Mouse (Mus musculus): ENCODE data around the gene Slc2a3. TPM values are rescaled to one million over a fixed set of nuclear protein-coding genes. Genes with fewer than 3 reads are reported as not detected.

The Slc2a3 gene
- polyA plus RNA-seq, 1 experiment from 2014 or later: 2.9 TPM

DNA sequence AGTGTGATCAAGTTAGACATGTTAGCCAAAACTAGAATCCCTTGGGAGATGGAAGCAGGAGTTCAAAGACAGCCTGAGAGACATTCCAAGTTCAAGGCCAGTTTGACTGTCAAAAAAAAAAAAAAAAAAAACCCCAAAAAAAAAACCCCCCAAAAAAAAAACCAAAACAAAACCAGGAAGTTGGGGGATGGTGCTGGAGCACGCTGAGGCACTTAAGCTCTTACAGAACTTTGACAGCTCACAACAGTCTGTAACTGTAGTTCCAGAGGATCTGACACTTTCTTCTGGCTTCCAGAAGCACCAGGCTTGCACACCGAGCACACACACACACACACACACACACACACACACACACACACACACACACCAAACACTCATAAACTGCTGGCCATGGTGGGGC is 45.5 kb downstream of the Slc2a3 start:
- no peak overlapping the region for H3K4me3 ChIP-seq (ENCODE audit: low read depth, low read length)
- H3K27me3 ChIP-seq (replicated peaks; ENCODE audit: control insufficient read depth, insufficient read depth, low read length): no peaks in the 10 kb centered on the region
- no peaks in the 10 kb centered on the region for H3K9me3 ChIP-seq (ENCODE audit: control insufficient read depth)
- no peak overlapping the region for H3K4me2 ChIP-seq (replicated peaks; ENCODE audit: low read depth)
- WGBS: 60% methylated on average over 2 of the region's 2 CpGs
- no peak for TF ChIP-seq CTCF (IDR thresholded peaks at IDR 0.05; ENCODE audit: low read depth)
- no peak overlapping the region for H3K9ac ChIP-seq (ENCODE audit: low read depth, low read length)
- no peaks in the 10 kb centered on the region for H3K4me1 ChIP-seq (replicated peaks; ENCODE audit: control insufficient read depth, insufficient read depth, low read length)
- no peaks in the 10 kb centered on the region for H3K36me3 ChIP-seq (ENCODE audit: control insufficient read depth, insufficient read depth)
- H3K27ac ChIP-seq (ENCODE audit: low read depth, low read length): no peak overlapping the region
- no peak for ATAC-seq

DNA sequence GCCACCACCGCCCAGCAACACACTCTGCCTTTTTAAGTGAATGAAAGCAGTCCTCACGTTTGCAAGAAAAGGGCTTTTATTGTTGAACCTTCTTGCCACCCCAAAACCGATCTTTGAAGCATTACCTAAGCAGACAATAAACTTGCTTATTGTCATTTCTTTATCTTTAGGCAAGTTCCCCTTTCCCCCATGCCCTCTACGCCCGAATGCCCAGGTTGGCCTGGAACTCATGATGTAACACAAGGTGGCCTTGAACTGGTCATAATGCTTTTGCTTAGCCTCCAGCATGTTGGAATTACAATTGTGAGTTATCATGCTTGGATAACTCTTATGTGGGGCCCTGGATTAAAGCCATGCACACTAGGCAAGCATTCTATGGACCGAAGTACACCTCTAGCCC is 50.9 kb downstream of the Slc2a3 start:
- no peak overlapping the region for H3K4me2 ChIP-seq (replicated peaks; ENCODE audit: low read depth)
- WGBS: 78% methylated on average over 6 of the region's 6 CpGs
- H3K4me1 ChIP-seq (replicated peaks; ENCODE audit: control insufficient read depth, insufficient read depth, low read length): no peaks in the 10 kb centered on the region
- TF ChIP-seq CTCF (IDR thresholded peaks at IDR 0.05; ENCODE audit: low read depth): no peak
- no peaks in the 10 kb centered on the region for H3K36me3 ChIP-seq (ENCODE audit: control insufficient read depth, insufficient read depth)
- H3K27ac ChIP-seq (ENCODE audit: low read depth, low read length): no peak overlapping the region
- no peak overlapping the region for H3K9ac ChIP-seq (ENCODE audit: low read depth, low read length)
- H3K27me3 ChIP-seq (replicated peaks; ENCODE audit: control insufficient read depth, insufficient read depth, low read length): no peaks in the 10 kb centered on the region
- no peak for ATAC-seq
- no peaks in the 10 kb centered on the region for H3K9me3 ChIP-seq (ENCODE audit: control insufficient read depth)
- H3K4me3 ChIP-seq (ENCODE audit: low read depth, low read length): no peak overlapping the region

GRCm38 (mm10) chr6:122744505-122745249 is 56.8 kb downstream of the Slc2a3 start:
- Histone ChIP-seq H3K9ac (ENCODE audit: low read depth, low read length) (no peak overlapping the region), H3K27ac (ENCODE audit: low read depth, low read length) (no peak overlapping the region), H3K27me3 (replicated peaks; ENCODE audit: control insufficient read depth, insufficient read depth, low read length) (peaks cover 20% of the 10 kb centered on the region), H3K4me3 (ENCODE audit: low read depth, low read length) (no peak overlapping the region), H3K4me1 (replicated peaks; ENCODE audit: control insufficient read depth, insufficient read depth, low read length) (no peaks in the 10 kb centered on the region), H3K36me3 (ENCODE audit: control insufficient read depth, insufficient read depth) (no peaks in the 10 kb centered on the region), H3K9me3 (ENCODE audit: control insufficient read depth) (no peaks in the 10 kb centered on the region), H3K4me2 (replicated peaks; ENCODE audit: low read depth) (no peak overlapping the region)
- 68% methylated on average over 10 of the region's 10 CpGs for WGBS
- no peak for TF ChIP-seq CTCF (IDR thresholded peaks at IDR 0.05; ENCODE audit: low read depth)
- no peak for ATAC-seq

GRCm38 (mm10) chr6:122743353-122743752 is 58.1 kb downstream of the Slc2a3 start:
- TF ChIP-seq CTCF (IDR thresholded peaks at IDR 0.05; ENCODE audit: low read depth): no peak
- Histone ChIP-seq H3K9ac (ENCODE audit: low read depth, low read length) (no peak overlapping the region), H3K4me2 (replicated peaks; ENCODE audit: low read depth) (no peak overlapping the region), H3K4me3 (ENCODE audit: low read depth, low read length) (no peak overlapping the region), H3K27me3 (replicated peaks; ENCODE audit: control insufficient read depth, insufficient read depth, low read length) (peaks cover 20% of the 10 kb centered on the region), H3K9me3 (ENCODE audit: control insufficient read depth) (no peaks in the 10 kb centered on the region), H3K27ac (ENCODE audit: low read depth, low read length) (no peak overlapping the region), H3K4me1 (replicated peaks; ENCODE audit: control insufficient read depth, insufficient read depth, low read length) (no peaks in the 10 kb centered on the region), H3K36me3 (ENCODE audit: control insufficient read depth, insufficient read depth) (no peaks in the 10 kb centered on the region)
- ATAC-seq: no peak
- WGBS: 42% methylated on average over 11 of the region's 11 CpGs

DNA sequence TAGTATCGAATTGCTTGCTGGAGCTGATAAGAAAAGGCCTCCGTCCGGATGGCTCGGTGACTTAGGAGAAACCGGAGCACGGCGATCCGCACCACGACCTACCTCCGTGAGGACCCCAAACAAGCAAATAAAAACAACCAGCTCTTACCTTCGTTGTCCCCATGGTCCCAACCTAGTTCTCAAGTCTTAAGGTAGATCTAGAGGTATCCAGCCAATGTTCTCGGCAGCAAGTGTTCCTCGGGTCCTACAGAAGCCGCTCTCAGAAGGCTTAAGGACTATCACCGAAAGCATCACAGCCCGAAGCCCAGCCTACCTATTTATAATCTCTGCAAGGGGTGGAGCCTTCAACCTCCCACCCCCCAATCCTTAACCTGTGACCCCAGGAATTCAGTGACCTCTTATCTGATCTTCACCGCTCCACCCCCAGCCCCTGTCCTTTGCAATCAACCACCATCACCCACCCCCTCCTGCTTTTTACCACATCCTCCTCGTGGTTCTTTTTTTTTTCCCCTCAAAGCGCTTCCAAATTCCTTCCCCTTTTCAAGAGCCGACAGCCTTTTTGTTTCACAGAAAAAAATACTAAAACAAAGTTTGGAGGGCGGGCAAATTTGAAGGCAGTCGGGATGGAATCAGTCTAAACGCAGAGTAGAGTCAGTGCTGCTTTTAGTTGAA is 59.1 kb downstream of the Slc2a3 start:
- peaks cover 20% of the 10 kb centered on the region for H3K27me3 ChIP-seq (replicated peaks; ENCODE audit: control insufficient read depth, insufficient read depth, low read length)
- peak overlapping the region; percentile 41 for H3K4me3 ChIP-seq (ENCODE audit: low read depth, low read length)
- no peak overlapping the region for H3K27ac ChIP-seq (ENCODE audit: low read depth, low read length)
- ATAC-seq: no peak
- H3K4me2 ChIP-seq (replicated peaks; ENCODE audit: low read depth): peak overlapping the region; percentile 67
- no peaks in the 10 kb centered on the region for H3K36me3 ChIP-seq (ENCODE audit: control insufficient read depth, insufficient read depth)
- H3K9me3 ChIP-seq (ENCODE audit: control insufficient read depth): no peaks in the 10 kb centered on the region
- no peaks in the 10 kb centered on the region for H3K4me1 ChIP-seq (replicated peaks; ENCODE audit: control insufficient read depth, insufficient read depth, low read length)
- TF ChIP-seq CTCF (IDR thresholded peaks at IDR 0.05; ENCODE audit: low read depth): no peak
- no peak overlapping the region for H3K9ac ChIP-seq (ENCODE audit: low read depth, low read length)
- 3% methylated on average over 23 of the region's 23 CpGs for WGBS

DNA sequence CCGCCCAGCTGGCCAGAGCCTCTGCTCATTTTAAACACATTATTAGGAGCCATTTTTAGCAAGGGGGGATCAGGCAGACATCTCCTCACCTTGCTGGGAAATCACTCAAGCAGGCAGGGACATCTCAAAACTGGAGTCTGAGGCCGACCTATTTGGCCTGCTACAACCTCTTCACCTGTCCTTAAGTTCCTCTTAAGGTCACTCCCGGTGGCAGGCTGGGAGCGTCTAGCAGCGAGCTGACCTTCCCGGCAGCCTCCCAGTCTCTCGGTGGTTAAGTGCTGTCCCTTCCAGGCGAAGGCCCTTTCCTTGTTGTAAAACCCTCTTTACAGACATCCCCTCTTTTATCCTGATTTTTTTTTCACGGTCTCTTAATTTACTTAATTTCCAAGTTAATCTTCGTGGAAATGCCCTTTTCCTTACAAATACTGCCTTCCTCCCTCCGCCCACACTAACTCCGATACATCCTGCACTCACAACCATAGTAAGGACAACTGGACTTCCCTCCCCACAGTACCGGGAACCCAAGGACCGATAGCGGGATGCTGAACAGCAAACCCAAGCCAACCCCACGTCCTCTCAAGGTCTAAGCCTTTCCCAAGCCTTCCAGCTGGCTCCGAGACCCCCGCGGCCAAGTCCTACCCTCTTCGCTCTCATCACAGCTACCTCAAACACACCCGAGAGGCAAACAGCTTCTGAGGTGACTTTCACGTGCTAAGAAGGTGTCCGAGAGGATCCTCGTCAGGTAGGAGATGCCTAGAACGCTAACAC is 59.8 kb downstream of the Slc2a3 start:
- H3K27me3 ChIP-seq (replicated peaks; ENCODE audit: control insufficient read depth, insufficient read depth, low read length): peaks cover 20% of the 10 kb centered on the region
- no peaks in the 10 kb centered on the region for H3K4me1 ChIP-seq (replicated peaks; ENCODE audit: control insufficient read depth, insufficient read depth, low read length)
- H3K9ac ChIP-seq (ENCODE audit: low read depth, low read length): no peak overlapping the region
- no peaks in the 10 kb centered on the region for H3K36me3 ChIP-seq (ENCODE audit: control insufficient read depth, insufficient read depth)
- no peak for ATAC-seq
- H3K4me3 ChIP-seq (ENCODE audit: low read depth, low read length): peak overlapping the region; percentile 41
- WGBS: 13% methylated on average over 25 of the region's 25 CpGs
- H3K27ac ChIP-seq (ENCODE audit: low read depth, low read length): no peak overlapping the region
- H3K9me3 ChIP-seq (ENCODE audit: control insufficient read depth): no peaks in the 10 kb centered on the region
- no peak for TF ChIP-seq CTCF (IDR thresholded peaks at IDR 0.05; ENCODE audit: low read depth)
- peak overlapping the region; percentile 67 for H3K4me2 ChIP-seq (replicated peaks; ENCODE audit: low read depth)

Measured in intestine, postnatal 0 days (tissue).